Mouse (Mus musculus): ENCODE measurements at regions not wholly inside any gene's neighbourhood (a gene's known extent, or its start where the extent isn't known, plus 50 kb on each side); places are given as distances from the start of the nearest gene placed in this dataset.
A peak's percentile ranks its signal among the peaks of the same experiment; 100 is the strongest.

GRCm38 (mm10) chr12:16477572-16477971 lies 133.2 kb downstream of the Lpin1 start:
- intact Hi-C loops (cut with DNase I), result no loop called here
- no peak for TF ChIP-seq CTCF (IDR thresholded peaks at IDR 0.05)
- H3K4me3 ChIP-seq, result no peak overlapping the region

GRCm38 (mm10) chr12:16474361-16475080 lies 136.2 kb downstream of the Lpin1 start:
- DNase-seq (ENCODE audit: extremely low spot score in 1 of 2, low spot score in 2 of 2), result peak in 1 of 2 experiments; percentile 10
- TF ChIP-seq CTCF (IDR thresholded peaks at IDR 0.05), result no peak
- H3K4me3 ChIP-seq, result no peak overlapping the region
- H3K27ac ChIP-seq, result no peak overlapping the region
- intact Hi-C loops (cut with DNase I), result no loop called here

More at GRCm38 (mm10) chr12:16477572-16477971, 133.2 kb downstream of the Lpin1 start:
- no peak overlapping the region for H3K27ac ChIP-seq
- no peak for DNase-seq (ENCODE audit: extremely low spot score in 1 of 2, low spot score in 2 of 2)

GRCm38 (mm10) chr12:16457419-16457818 lies 153.3 kb downstream of the Lpin1 start:
- intact Hi-C loops (cut with DNase I), result no loop called here
- TF ChIP-seq CTCF (IDR thresholded peaks at IDR 0.05), result no peak
- no peak for DNase-seq (ENCODE audit: extremely low spot score in 1 of 2, low spot score in 2 of 2)
- no peak overlapping the region for H3K4me3 ChIP-seq
- H3K27ac ChIP-seq, result no peak overlapping the region

GRCm38 (mm10) chr12:16450771-16451435 lies 159.9 kb downstream of the Lpin1 start:
- TF ChIP-seq CTCF (IDR thresholded peaks at IDR 0.05), result no peak
- no peak for DNase-seq (ENCODE audit: extremely low spot score in 1 of 2, low spot score in 2 of 2)
- no peak overlapping the region for H3K4me3 ChIP-seq
- no peak overlapping the region for H3K27ac ChIP-seq
- intact Hi-C loops (cut with DNase I), result no loop called here

- intact Hi-C loops (cut with DNase I), result no loop called here
- Histone ChIP-seq H3K27ac (no peak overlapping the region), H3K4me3 (no peak overlapping the region)
- DNase-seq (ENCODE audit: extremely low spot score in 1 of 2, low spot score in 2 of 2), result no peak
- no peak for TF ChIP-seq CTCF (IDR thresholded peaks at IDR 0.05)
These were observed 172.0 kb downstream of the Lpin1 start for GRCm38 (mm10) chr12:16438717-16439116.

- intact Hi-C loops (cut with DNase I), result no loop called here
- no peak for TF ChIP-seq CTCF (IDR thresholded peaks at IDR 0.05)
- no peak overlapping the region for H3K27ac ChIP-seq
- no peak for DNase-seq (ENCODE audit: extremely low spot score in 1 of 2, low spot score in 2 of 2)
- H3K4me3 ChIP-seq, result no peak overlapping the region
These were observed 173.8 kb downstream of the Lpin1 start for GRCm38 (mm10) chr12:16436961-16437360.

GRCm38 (mm10) chr12:16436255-16436654 lies 174.5 kb downstream of the Lpin1 start:
- DNase-seq (ENCODE audit: extremely low spot score in 1 of 2, low spot score in 2 of 2), result no peak
- no peak for TF ChIP-seq CTCF (IDR thresholded peaks at IDR 0.05)
- Histone ChIP-seq H3K4me3 (no peak overlapping the region), H3K27ac (no peak overlapping the region)
- intact Hi-C loops (cut with DNase I), result no loop called here

GRCm38 (mm10) chr12:16434739-16435138 lies 176.0 kb downstream of the Lpin1 start:
- no peak for DNase-seq (ENCODE audit: extremely low spot score in 1 of 2, low spot score in 2 of 2)
- intact Hi-C loops (cut with DNase I), result no loop called here
- no peak for TF ChIP-seq CTCF (IDR thresholded peaks at IDR 0.05)

GRCm38 (mm10) chr12:16434225-16434624 lies 176.5 kb downstream of the Lpin1 start:
- no peak for TF ChIP-seq CTCF (IDR thresholded peaks at IDR 0.05)
- Histone ChIP-seq H3K4me3 (no peak overlapping the region), H3K27ac (no peak overlapping the region)
- no peak for DNase-seq (ENCODE audit: extremely low spot score in 1 of 2, low spot score in 2 of 2)
- intact Hi-C loops (cut with DNase I), result no loop called here

More at GRCm38 (mm10) chr12:16434739-16435138, 176.0 kb downstream of the Lpin1 start:
- Histone ChIP-seq H3K27ac (no peak overlapping the region), H3K4me3 (no peak overlapping the region)

- TF ChIP-seq CTCF (IDR thresholded peaks at IDR 0.05), result no peak
- Histone ChIP-seq H3K4me3 (no peak overlapping the region), H3K27ac (no peak overlapping the region)
- intact Hi-C loops (cut with DNase I), result no loop called here
- DNase-seq (ENCODE audit: extremely low spot score in 1 of 2, low spot score in 2 of 2), result no peak
These were observed 184.8 kb downstream of the Lpin1 start for GRCm38 (mm10) chr12:16425980-16426379.

GRCm38 (mm10) chr12:16424526-16424925 lies 186.2 kb downstream of the Lpin1 start:
- Histone ChIP-seq H3K27ac (no peak overlapping the region), H3K4me3 (no peak overlapping the region)
- no peak for DNase-seq (ENCODE audit: extremely low spot score in 1 of 2, low spot score in 2 of 2)
- intact Hi-C loops (cut with DNase I), result no loop called here
- no peak for TF ChIP-seq CTCF (IDR thresholded peaks at IDR 0.05)

- no peak for DNase-seq (ENCODE audit: extremely low spot score in 1 of 2, low spot score in 2 of 2)
- Histone ChIP-seq H3K27ac (no peak overlapping the region), H3K4me3 (no peak overlapping the region)
- intact Hi-C loops (cut with DNase I), result no loop called here
- no peak for TF ChIP-seq CTCF (IDR thresholded peaks at IDR 0.05)
These were observed 215.0 kb downstream of the Lpin1 start for GRCm38 (mm10) chr12:16395720-16396119.

- TF ChIP-seq CTCF (IDR thresholded peaks at IDR 0.05), result no peak
- H3K4me3 ChIP-seq, result no peak overlapping the region
- intact Hi-C loops (cut with DNase I), result no loop called here
- no peak overlapping the region for H3K27ac ChIP-seq
- DNase-seq (ENCODE audit: extremely low spot score in 1 of 2, low spot score in 2 of 2), result no peak
These were observed 217.9 kb downstream of the Lpin1 start for GRCm38 (mm10) chr12:16392851-16393250.

All from left cerebral cortex, adult 2 months (tissue).